Mouse (Mus musculus) heart, embryonic 13.5 days (tissue): ENCODE measurements around the gene Efcab12. TPM values are rescaled to one million over a fixed set of nuclear protein-coding genes. Genes with fewer than 3 reads are reported as not detected.
A peak's percentile ranks its signal among the peaks of the same experiment; 100 is the strongest.

Experiments
- ATAC-seq: fragments of 200-750 bp; cut with Nextera tagmentation; 2 replicates; pipeline ENCODE4 v1.8.0; 2017; ENCODE audit warnings: moderate TSS enrichment; ENCODE audit not compliant: insufficient number of reproducible peaks, low FRiP score, low TSS enrichment; ENCODE audit errors: extremely low read depth
- H3K27ac ChIP-seq: fragments of 300-500 bp; sonication (generic); replicated peaks from 2 replicates; pipeline ENCODE4 v1.5.1; 2015; ENCODE audit warnings: moderate library complexity, mild to moderate bottlenecking, inconsistent platforms
- H3K27me3 ChIP-seq: fragments of 300-500 bp; sonication (generic); replicated peaks from 2 replicates; pipeline ENCODE4 v1.6.1; 2015; ENCODE audit warnings: mild to moderate bottlenecking, inconsistent platforms
- H3K36me3 ChIP-seq: fragments of 300-500 bp; sonication (generic); 2 replicates; pipeline ENCODE4 v1.6.1; 2015; ENCODE audit warnings: mild to moderate bottlenecking, inconsistent platforms
- H3K4me1 ChIP-seq: fragments of 300-500 bp; sonication (generic); 2 replicates; pipeline ENCODE4 v1.6.1; 2015; ENCODE audit warnings: inconsistent platforms
- H3K4me2 ChIP-seq: fragments of 300-500 bp; sonication (generic); 2 replicates; pipeline ENCODE4 v1.6.1; 2015; ENCODE audit warnings: inconsistent platforms, mild to moderate bottlenecking, moderate library complexity
- H3K4me3 ChIP-seq: fragments of 300-500 bp; sonication (generic); 2 replicates; pipeline ENCODE4 v1.5.1; 2015; ENCODE audit warnings: moderate library complexity, mild to moderate bottlenecking, inconsistent platforms
- H3K9ac ChIP-seq: fragments of 300-500 bp; sonication (generic); 2 replicates; pipeline ENCODE4 v1.6.1; 2015; ENCODE audit warnings: inconsistent platforms, mild to moderate bottlenecking, moderate library complexity
- H3K9me3 ChIP-seq: fragments of 300-500 bp; sonication (generic); 2 replicates; pipeline ENCODE4 v1.6.1; 2016; ENCODE audit warnings: inconsistent platforms
- WGBS: fragments of 180-500 bp; shearing (Covaris S2); methylation state at CpG from one replicate; pipeline ENCODE4 v1.1.7; 2015; ENCODE audit warnings: mixed read lengths; 5-methylcytosine and 5-hydroxymethylcytosine counted together
- microRNA-seq: library from miRNA; unstranded; fragments of <30 nt; microRNA quantifications from one replicate; pipeline ENCODE4, GENCODE M21; 2016
- polyA plus RNA-seq: library from polyadenylated mRNA; unstranded; fragments of >200 nt; fragmentation: Nextera tagmentation; extraction: Ambion mirVana; gene quantifications from 2 replicates; pipeline ENCODE4 v1.2.1, GENCODE M21; 2015

The Efcab12 gene
- polyA plus RNA-seq, 1 experiment from 2014 or later, result 0.53 TPM

DNA sequence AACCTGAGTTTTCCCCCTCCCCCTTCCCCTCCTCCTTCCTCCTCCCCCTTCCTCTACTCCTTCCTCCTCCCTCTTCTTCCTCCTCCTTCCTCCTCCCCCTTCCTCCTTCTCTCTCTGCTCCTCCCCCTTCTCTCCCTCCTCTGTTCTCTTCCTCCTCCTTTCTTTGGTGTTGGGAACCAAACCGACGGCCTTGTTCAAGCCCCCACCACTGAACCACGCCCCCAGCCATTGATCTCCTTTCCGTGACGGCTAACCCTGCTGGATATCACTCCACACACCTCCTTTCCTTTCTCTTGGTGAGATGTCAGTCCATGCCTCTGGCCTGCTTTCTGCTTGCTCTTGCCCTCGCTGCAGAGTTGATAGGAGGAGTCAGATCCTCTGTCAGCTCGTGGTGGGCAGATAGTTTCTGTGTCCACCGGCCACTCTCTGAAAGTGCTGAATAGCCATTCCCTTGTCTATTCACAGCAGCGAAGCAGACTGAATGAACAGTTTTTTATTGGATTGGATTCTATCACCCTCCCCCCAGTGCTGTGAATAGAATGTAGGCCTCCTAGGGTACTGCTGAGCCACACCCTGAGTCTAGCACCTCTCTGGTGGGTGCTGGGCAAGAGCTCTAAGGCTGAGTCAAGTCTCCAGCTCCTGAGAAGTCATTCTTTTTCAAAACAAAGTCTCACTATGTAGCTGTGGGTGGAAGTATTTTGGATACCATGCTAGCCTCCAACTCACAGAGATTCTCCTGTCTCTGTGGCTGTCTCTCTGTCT, 76.0 kb downstream of the Efcab12 start, which contains the start of gene Tmem40:
TSS of gene Tmem40 (minus strand) at position 416 of the 762 bp plus-strand sequence.
- H3K36me3 ChIP-seq, result no peaks in the 10 kb centered on the region
- no peak for ATAC-seq
- 5% methylated on average over 9 of the region's 9 CpGs for WGBS

GRCm38 (mm10) chr6:115760982-115761381, 77.2 kb downstream of the Efcab12 start:
- WGBS, result 35% methylated on average over 4 of the region's 4 CpGs

More for the DNA sequence above, 76.0 kb downstream of the Efcab12 start, which contains the start of gene Tmem40:
- 0 out of 2 replicates have a peak within 1 kb of the TSS, but pooled peaks have one; percentile 8 for H3K4me3 ChIP-seq
- H3K4me2 ChIP-seq, result peak within 1 kb of the TSS; percentile 40
- peaks cover 52% of the 10 kb centered on the region for H3K4me1 ChIP-seq
- H3K9me3 ChIP-seq, result no peaks in the 10 kb centered on the region
- H3K27me3 ChIP-seq, result no peaks in the 10 kb centered on the region
- peak within 1 kb of the TSS; percentile 77 for H3K27ac ChIP-seq
- peak within 1 kb of the TSS; percentile 53 for H3K9ac ChIP-seq

More at GRCm38 (mm10) chr6:115760982-115761381, 77.2 kb downstream of the Efcab12 start:
- Histone ChIP-seq H3K4me2 (no peak overlapping the region), H3K27ac (peak overlapping the region; percentile 77), H3K4me1 (peaks cover 52% of the 10 kb centered on the region), H3K27me3 (no peaks in the 10 kb centered on the region), H3K36me3 (no peaks in the 10 kb centered on the region), H3K4me3 (no peak overlapping the region), H3K9me3 (no peaks in the 10 kb centered on the region), H3K9ac (no peak overlapping the region)
- ATAC-seq, result no peak

Small RNAs within 50 kb of the gene (microRNA-seq; reads per million reads assigned to microRNA genes)
- 0.61 reads per million for gene Mir7660

Other genes starting within 250 kb of the Efcab12 start
- 0.08 and 0.47 TPM in 2 replicates for gene Mkrn2os, start 245.8 kb downstream of the Efcab12 start, polyA plus RNA-seq
- 20.2 and 21.9 TPM in 2 replicates for gene Mkrn2, start 236.5 kb downstream of the Efcab12 start, polyA plus RNA-seq
- 85.0 and 85.7 TPM in 2 replicates for gene Raf1, start 161.8 kb downstream of the Efcab12 start, polyA plus RNA-seq
- 1.5 and 2.2 TPM in 2 replicates for gene Tmem40, start 76.0 kb downstream of the Efcab12 start, polyA plus RNA-seq
- gene Cand2, start 63.9 kb downstream of the Efcab12 start, polyA plus RNA-seq, result 51.2 and 52.5 TPM in 2 replicates
- 1,371 and 1,440 TPM in 2 replicates for gene Rpl32, start 29.7 kb downstream of the Efcab12 start, polyA plus RNA-seq
- 8.7 and 10.4 TPM in 2 replicates for gene Mbd4, start 15.0 kb upstream of the Efcab12 start, polyA plus RNA-seq
- 21.2 and 21.4 TPM in 2 replicates for gene Ift122, start 15.1 kb upstream of the Efcab12 start, polyA plus RNA-seq
- gene Rho, start 93.3 kb upstream of the Efcab12 start, polyA plus RNA-seq, result 0.08 TPM in 1 of 2 replicates, not detected in the other
- not detected in 2 replicates for gene H1foo, start 106.5 kb upstream of the Efcab12 start, polyA plus RNA-seq
- 39.6 and 43.5 TPM in 2 replicates for gene Plxnd1, start 156.6 kb upstream of the Efcab12 start, polyA plus RNA-seq